Mouse (Mus musculus): Measurements from ENCODE around the gene Luc7l. TPM values are rescaled to one million over a fixed set of nuclear protein-coding genes. Genes with fewer than 3 reads are reported as not detected.
"Not testable (repeated sequence)": the region's sequence is repeated elsewhere in the genome, so short reads cannot be mapped to it uniquely, and the experiment has no call there.

Gene Luc7l
- polyA plus RNA-seq, 1 experiment from 2014 or later, result 134 TPM

DNA sequence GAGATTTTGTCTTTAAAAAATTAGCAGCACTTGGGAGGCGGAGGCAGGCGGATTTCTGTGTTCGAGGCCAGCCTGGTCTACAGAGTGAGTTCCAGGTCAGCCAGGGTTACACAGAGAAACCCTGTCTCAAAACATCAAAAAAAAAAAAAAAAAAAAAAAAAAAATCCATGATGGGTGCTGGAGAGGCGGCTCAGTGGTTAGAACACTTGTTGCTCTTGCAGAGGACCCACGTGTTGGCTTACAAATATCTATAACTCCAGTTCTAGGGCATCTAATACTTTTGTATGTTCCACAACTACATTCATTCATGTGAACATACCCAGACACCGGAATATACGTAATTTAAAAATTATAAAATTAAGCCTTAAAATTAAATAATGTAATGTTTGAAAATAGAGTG, 2.6 kb downstream of the Luc7l start:
- no peak for ATAC-seq (ENCODE audit: insufficient number of reproducible peaks, insufficient read depth, low FRiP score, low TSS enrichment, low read depth)
- H3K9ac ChIP-seq, result no peak overlapping the region
- no peaks in the 10 kb centered on the region for H3K27me3 ChIP-seq
- peaks cover 45% of the 10 kb centered on the region for H3K36me3 ChIP-seq
- no peak overlapping the region for H3K27ac ChIP-seq
- no peaks in the 10 kb centered on the region for H3K9me3 ChIP-seq
- no peak overlapping the region for H3K4me2 ChIP-seq
- 94% methylated on average over 7 of the region's 7 CpGs for WGBS
- H3K4me3 ChIP-seq, result no peak overlapping the region
- H3K4me1 ChIP-seq, result peaks cover 12% of the 10 kb centered on the region

- 83% methylated on average over 4 of the region's 4 CpGs for WGBS
- peaks cover 90% of the 10 kb centered on the region for H3K36me3 ChIP-seq
- no peaks in the 10 kb centered on the region for H3K9me3 ChIP-seq
- no peak for ATAC-seq (ENCODE audit: insufficient number of reproducible peaks, insufficient read depth, low FRiP score, low TSS enrichment, low read depth)
- H3K4me2 ChIP-seq, result no peak overlapping the region
- no peak overlapping the region for H3K9ac ChIP-seq
- H3K4me3 ChIP-seq, result no peak overlapping the region
- H3K4me1 ChIP-seq, result no peaks in the 10 kb centered on the region
- H3K27ac ChIP-seq, result no peak overlapping the region
- no peaks in the 10 kb centered on the region for H3K27me3 ChIP-seq
Measured at GRCm38 (mm10) chr17:26261826-26262225, 9.1 kb downstream of the Luc7l start.

- Histone ChIP-seq H3K9ac (no peak overlapping the region), H3K27me3 (no peaks in the 10 kb centered on the region), H3K27ac (no peak overlapping the region), H3K4me1 (no peaks in the 10 kb centered on the region), H3K36me3 (peaks cover 90% of the 10 kb centered on the region), H3K4me3 (no peak overlapping the region), H3K4me2 (no peak overlapping the region), H3K9me3 (no peaks in the 10 kb centered on the region)
- WGBS, result 95% methylated on average over 3 of the region's 3 CpGs
- no peak for ATAC-seq (ENCODE audit: insufficient number of reproducible peaks, insufficient read depth, low FRiP score, low TSS enrichment, low read depth)
Measured at GRCm38 (mm10) chr17:26262384-26262783, 9.7 kb downstream of the Luc7l start.

- WGBS, result 82% methylated on average over 1 of the region's 1 CpGs
- Histone ChIP-seq H3K27ac (no peak overlapping the region), H3K9ac (no peak overlapping the region), H3K4me1 (no peaks in the 10 kb centered on the region), H3K4me3 (no peak overlapping the region), H3K4me2 (no peak overlapping the region), H3K27me3 (no peaks in the 10 kb centered on the region), H3K9me3 (no peaks in the 10 kb centered on the region), H3K36me3 (peaks cover 91% of the 10 kb centered on the region)
- no peak for ATAC-seq (ENCODE audit: insufficient number of reproducible peaks, insufficient read depth, low FRiP score, low TSS enrichment, low read depth)
Measured at GRCm38 (mm10) chr17:26268851-26269250, 16.2 kb downstream of the Luc7l start.

DNA sequence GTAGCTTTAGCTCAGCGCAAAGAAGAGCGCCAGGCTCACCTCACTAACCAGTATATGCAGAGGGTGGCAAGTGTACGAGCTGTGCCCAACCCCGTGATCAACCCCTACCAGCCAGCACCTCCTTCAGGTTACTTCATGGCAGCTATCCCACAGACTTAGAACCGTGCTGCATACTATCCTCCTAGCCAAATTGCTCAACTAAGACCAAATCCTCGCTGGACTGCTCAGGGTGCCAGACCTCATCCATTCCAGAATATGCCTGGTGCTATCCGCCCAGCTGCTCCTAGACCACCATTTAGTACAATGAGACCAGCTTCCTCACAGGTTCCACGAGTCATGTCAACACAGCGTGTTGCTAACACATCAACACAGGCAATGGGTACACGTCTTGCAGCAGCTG, 16.9 kb downstream of the Luc7l start:
- H3K36me3 ChIP-seq, result peaks cover 86% of the 10 kb centered on the region
- ATAC-seq (ENCODE audit: insufficient number of reproducible peaks, insufficient read depth, low FRiP score, low TSS enrichment, low read depth), result not testable (repeated sequence)

DNA sequence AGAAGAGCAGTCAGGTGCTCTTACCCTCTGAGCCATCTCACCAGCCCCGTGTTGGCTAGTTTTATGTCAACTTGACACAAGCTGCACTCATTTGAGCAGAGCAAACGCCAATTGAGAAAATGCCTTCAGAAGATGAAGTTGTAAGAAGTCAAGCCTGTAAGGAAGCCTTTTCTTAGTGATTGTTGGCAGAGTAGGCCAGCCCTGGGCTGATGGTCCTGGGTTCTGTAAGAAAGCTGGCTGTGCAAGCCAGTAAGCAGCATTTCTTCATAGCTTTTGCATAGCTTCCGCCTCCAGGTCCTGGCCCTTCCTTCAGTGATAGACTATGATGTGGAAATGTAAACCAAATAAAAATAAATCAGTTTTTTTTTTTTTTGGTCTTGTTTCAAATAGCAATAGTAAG, 19.9 kb downstream of the Luc7l start:
- no peak overlapping the region for H3K4me3 ChIP-seq
- ATAC-seq (ENCODE audit: insufficient number of reproducible peaks, insufficient read depth, low FRiP score, low TSS enrichment, low read depth), result no peak
- WGBS, result 87% methylated on average over 3 of the region's 3 CpGs
- H3K27me3 ChIP-seq, result no peaks in the 10 kb centered on the region
- H3K27ac ChIP-seq, result no peak overlapping the region
- H3K4me2 ChIP-seq, result no peak overlapping the region
- no peaks in the 10 kb centered on the region for H3K9me3 ChIP-seq
- H3K36me3 ChIP-seq, result peaks cover 84% of the 10 kb centered on the region
- H3K9ac ChIP-seq, result no peak overlapping the region
- H3K4me1 ChIP-seq, result no peaks in the 10 kb centered on the region

More for the DNA sequence above, 16.9 kb downstream of the Luc7l start:
- not testable (repeated sequence) for H3K9ac ChIP-seq, H3K4me2 ChIP-seq, H3K27ac ChIP-seq, H3K9me3 ChIP-seq, H3K4me1 ChIP-seq, H3K4me3 ChIP-seq, H3K27me3 ChIP-seq
- WGBS, result 96% methylated on average over 10 of the region's 10 CpGs

- Histone ChIP-seq H3K27ac (no peak overlapping the region), H3K4me1 (no peaks in the 10 kb centered on the region), H3K9me3 (no peaks in the 10 kb centered on the region), H3K9ac (no peak overlapping the region), H3K4me2 (no peak overlapping the region), H3K36me3 (peaks cover 87% of the 10 kb centered on the region), H3K4me3 (no peak overlapping the region), H3K27me3 (no peaks in the 10 kb centered on the region)
- no peak for ATAC-seq (ENCODE audit: insufficient number of reproducible peaks, insufficient read depth, low FRiP score, low TSS enrichment, low read depth)
- 84% methylated on average over 13 of the region's 13 CpGs for WGBS
Measured at GRCm38 (mm10) chr17:26275933-26276332, 23.2 kb downstream of the Luc7l start.

GRCm38 (mm10) chr17:26276711-26277110, 24.0 kb downstream of the Luc7l start:
- H3K27ac ChIP-seq, result no peak overlapping the region
- H3K27me3 ChIP-seq, result no peaks in the 10 kb centered on the region
- no peak overlapping the region for H3K4me3 ChIP-seq
- no peak for ATAC-seq (ENCODE audit: insufficient number of reproducible peaks, insufficient read depth, low FRiP score, low TSS enrichment, low read depth)
- H3K9me3 ChIP-seq, result no peaks in the 10 kb centered on the region
- H3K36me3 ChIP-seq, result peaks cover 87% of the 10 kb centered on the region
- no peak overlapping the region for H3K4me2 ChIP-seq
- no peaks in the 10 kb centered on the region for H3K4me1 ChIP-seq
- H3K9ac ChIP-seq, result no peak overlapping the region
- 92% methylated on average over 4 of the region's 4 CpGs for WGBS

DNA sequence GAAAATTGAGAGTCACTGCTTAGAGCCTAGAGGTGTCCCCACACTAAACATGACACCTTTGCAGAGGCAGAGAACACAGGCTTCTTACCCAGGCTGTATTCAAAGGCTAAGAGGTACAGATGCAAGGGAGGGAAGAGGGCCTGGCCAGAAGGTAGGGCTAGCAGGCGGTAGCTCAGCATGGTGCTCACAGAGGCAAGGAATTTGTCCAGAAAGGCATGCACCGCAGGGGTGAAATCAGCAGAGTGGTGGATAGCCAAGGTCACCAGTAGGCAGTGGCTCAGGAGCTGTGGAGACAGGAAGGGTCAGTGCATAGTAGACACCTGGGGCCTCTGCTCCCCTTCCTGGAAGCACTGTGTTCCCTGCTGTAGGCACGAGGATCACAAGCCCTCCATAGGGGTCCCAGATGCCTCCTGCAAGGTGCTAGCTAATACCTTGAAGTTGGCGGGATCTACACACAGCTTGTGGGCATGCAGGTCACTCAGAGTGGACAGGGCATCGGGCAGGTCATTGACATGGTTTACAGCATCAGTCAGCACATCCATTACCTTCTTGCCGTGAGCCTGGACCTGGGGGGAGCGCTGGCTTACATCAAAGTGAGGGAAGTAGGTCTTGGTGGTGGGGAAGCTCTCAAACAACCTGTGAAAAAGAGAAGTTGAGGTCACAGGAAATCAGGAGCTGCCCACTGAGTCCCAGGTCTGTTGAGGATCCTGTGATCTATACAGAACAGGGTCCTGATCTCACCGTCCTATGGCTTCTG, 33.7 kb downstream of the Luc7l start:
- Histone ChIP-seq H3K4me3 (no peak overlapping the region), H3K4me1 (no peaks in the 10 kb centered on the region), H3K27ac (no peak overlapping the region), H3K9me3 (peaks cover 4% of the 10 kb centered on the region; the same call in 1 of the 2 replicates), H3K27me3 (no peaks in the 10 kb centered on the region), H3K36me3 (peaks cover 98% of the 10 kb centered on the region), H3K4me2 (no peak overlapping the region), H3K9ac (no peak overlapping the region)
- WGBS, result 90% methylated on average over 8 of the region's 8 CpGs
- ATAC-seq (ENCODE audit: insufficient number of reproducible peaks, insufficient read depth, low FRiP score, low TSS enrichment, low read depth), result no peak

DNA sequence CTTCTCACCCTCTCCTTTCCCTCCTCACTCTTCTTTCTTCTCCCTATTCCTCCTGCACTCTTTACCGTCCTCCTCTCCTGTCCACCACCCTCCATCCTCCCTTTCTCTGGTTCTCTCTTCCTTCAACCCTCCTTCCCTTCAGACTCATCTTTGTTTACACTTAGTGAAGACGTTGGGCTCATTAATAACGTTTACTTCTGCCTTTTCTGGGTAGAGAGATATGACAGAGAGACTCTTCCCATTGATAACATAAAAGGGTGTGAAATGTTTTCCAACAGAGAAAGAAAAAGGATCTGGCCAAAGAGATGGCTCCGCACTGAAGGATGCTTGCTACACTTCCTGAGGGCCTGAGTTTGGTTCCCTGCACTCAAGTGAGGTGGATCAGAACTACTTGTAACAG, 36.8 kb downstream of the Luc7l start:
- Histone ChIP-seq H3K9me3 (peaks cover 11% of the 10 kb centered on the region), H3K9ac (no peak overlapping the region), H3K36me3 (peaks cover 73% of the 10 kb centered on the region), H3K27me3 (no peaks in the 10 kb centered on the region), H3K27ac (no peak overlapping the region), H3K4me2 (no peak overlapping the region), H3K4me3 (no peak overlapping the region), H3K4me1 (no peaks in the 10 kb centered on the region)
- ATAC-seq (ENCODE audit: insufficient number of reproducible peaks, insufficient read depth, low FRiP score, low TSS enrichment, low read depth), result no peak
- WGBS, result 88% methylated on average over 4 of the region's 4 CpGs

- not testable (repeated sequence) for H3K9me3 ChIP-seq; H3K36me3 ChIP-seq; H3K4me1 ChIP-seq; ATAC-seq (ENCODE audit: insufficient number of reproducible peaks, insufficient read depth, low FRiP score, low TSS enrichment, low read depth); H3K27me3 ChIP-seq; H3K4me2 ChIP-seq; H3K27ac ChIP-seq; H3K4me3 ChIP-seq; H3K9ac ChIP-seq
- 93% methylated on average over 4 of the region's 4 CpGs for WGBS
Measured at GRCm38 (mm10) chr17:26298318-26298717, 45.6 kb downstream of the Luc7l start.

DNA sequence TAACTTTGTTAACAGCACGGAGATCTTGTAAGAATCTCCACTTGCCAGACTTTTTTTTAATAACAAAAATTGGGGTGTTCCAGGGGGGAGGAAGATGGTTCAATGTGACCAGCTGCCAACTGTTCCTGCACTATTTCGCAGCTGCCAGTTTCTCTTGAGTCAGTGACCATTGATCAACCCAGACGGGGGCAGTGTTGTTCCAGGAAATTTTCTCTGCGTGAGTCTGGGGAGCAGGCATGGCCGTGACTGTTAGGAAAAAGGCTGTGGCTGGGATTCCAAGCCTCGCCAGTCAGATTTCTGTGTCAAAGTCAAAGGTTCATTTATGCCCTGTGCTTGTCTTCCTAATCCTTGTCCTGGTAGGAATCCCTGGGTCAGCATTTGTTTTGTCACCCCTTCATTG, 61.6 kb downstream of the Luc7l start:
- no peaks in the 10 kb centered on the region for H3K36me3 ChIP-seq
- H3K4me2 ChIP-seq, result no peak overlapping the region
- H3K27ac ChIP-seq, result no peak overlapping the region
- WGBS, result 11% methylated on average over 6 of the region's 6 CpGs
- peaks cover 3% of the 10 kb centered on the region; the same call in 1 of the 2 replicates for H3K4me1 ChIP-seq
- H3K27me3 ChIP-seq, result peaks cover 23% of the 10 kb centered on the region
- no peak overlapping the region for H3K4me3 ChIP-seq
- no peak overlapping the region for H3K9ac ChIP-seq
- no peak for ATAC-seq (ENCODE audit: insufficient number of reproducible peaks, insufficient read depth, low FRiP score, low TSS enrichment, low read depth)
- no peaks in the 10 kb centered on the region for H3K9me3 ChIP-seq

Data from embryonic facial prominence, embryonic 13.5 days (tissue).